Mouse (Mus musculus): ENCODE measurements around the gene Fgfr2.

- TF ChIP-seq CTCF (IDR thresholded peaks at IDR 0.05; ENCODE audit: insufficient read depth, low read length) (no peak), POLR2A (IDR thresholded peaks at IDR 0.05; ENCODE audit: borderline replicate concordance, extremely low read depth, low read depth, low read length) (peak; percentile 58; the same call in 1 of the 2 replicates)
Observed at GRCm38 (mm10) chr7:130865613-130866591, 2257.2 kb downstream of the Fgfr2 start, which contains the start of gene Plekha1.
